Mouse (Mus musculus) spleen, adult 2 months (tissue): ENCODE results near the gene Exoc3. TPM values are rescaled to one million over a fixed set of nuclear protein-coding genes. Genes with fewer than 3 reads are reported as not detected.

Experiments
- DNase-seq, 2 experiments: peaks; one replicate each; pipeline versions ENCODE4 v3.0.0 to v3.0.0-alpha.2; 2012 to 2021; ENCODE audit warnings: low spot score in 2 of 2, low read depth in 1 of 2
- H3K27ac ChIP-seq: fragments of 200-500 bp; 2 replicates; pipeline ENCODE4 v1.5.1; 2012; ENCODE audit warnings: low read length, inconsistent platforms; ENCODE audit not compliant: insufficient read depth
- H3K27me3 ChIP-seq: fragments of 200-500 bp; 2 replicates; pipeline ENCODE4 v1.6.1; 2012; ENCODE audit warnings: mild to moderate bottlenecking, moderate library complexity, low read length, inconsistent platforms; ENCODE audit not compliant: control insufficient read depth, insufficient read depth
- H3K36me3 ChIP-seq: fragments of 200-500 bp; 2 replicates; pipeline ENCODE4 v1.6.1; 2012; ENCODE audit warnings: mild to moderate bottlenecking, low read length, inconsistent platforms; ENCODE audit not compliant: control insufficient read depth, insufficient read depth
- H3K4me1 ChIP-seq: fragments of 200-500 bp; 2 replicates; pipeline ENCODE4 v1.6.1; 2011; ENCODE audit warnings: inconsistent platforms; ENCODE audit not compliant: control insufficient read depth, insufficient read depth, insufficient read length
- H3K4me3 ChIP-seq: fragments of 200-500 bp; 2 replicates; pipeline ENCODE4 v1.5.1; 2011; ENCODE audit warnings: mild to moderate bottlenecking, inconsistent platforms; ENCODE audit not compliant: insufficient read depth, insufficient read length; ENCODE audit errors: extremely low read depth
- CTCF ChIP-seq: fragments of 200-500 bp; IDR thresholded peaks from 2 replicates; pipeline ENCODE4 v1.5.1; 2011; ENCODE audit warnings: mild to moderate bottlenecking, inconsistent platforms; ENCODE audit not compliant: insufficient read depth, insufficient read length, insufficient replicate concordance; ENCODE audit errors: extremely low read depth
- POLR2A ChIP-seq: fragments of 200-500 bp; IDR thresholded peaks from 2 replicates; pipeline ENCODE4 v1.6.1; 2011; ENCODE audit warnings: low read depth, low read length, inconsistent platforms
- WGBS: fragments of 180-500 bp; shearing (Covaris S2); methylation state at CpG from one replicate; pipeline ENCODE4 v1.1.7; 2018; 5-methylcytosine and 5-hydroxymethylcytosine counted together
- polyA plus RNA-seq: library from polyadenylated mRNA; depleted of rRNA; stranded (reverse); fragments of >200 nt; gene quantifications from 2 replicates; pipeline ENCODE4 v1.2.3, GENCODE M21; 2012; rRNA removed

Gene Exoc3
- polyA plus RNA-seq: 21.0 and 21.6 TPM in 2 replicates

DNA sequence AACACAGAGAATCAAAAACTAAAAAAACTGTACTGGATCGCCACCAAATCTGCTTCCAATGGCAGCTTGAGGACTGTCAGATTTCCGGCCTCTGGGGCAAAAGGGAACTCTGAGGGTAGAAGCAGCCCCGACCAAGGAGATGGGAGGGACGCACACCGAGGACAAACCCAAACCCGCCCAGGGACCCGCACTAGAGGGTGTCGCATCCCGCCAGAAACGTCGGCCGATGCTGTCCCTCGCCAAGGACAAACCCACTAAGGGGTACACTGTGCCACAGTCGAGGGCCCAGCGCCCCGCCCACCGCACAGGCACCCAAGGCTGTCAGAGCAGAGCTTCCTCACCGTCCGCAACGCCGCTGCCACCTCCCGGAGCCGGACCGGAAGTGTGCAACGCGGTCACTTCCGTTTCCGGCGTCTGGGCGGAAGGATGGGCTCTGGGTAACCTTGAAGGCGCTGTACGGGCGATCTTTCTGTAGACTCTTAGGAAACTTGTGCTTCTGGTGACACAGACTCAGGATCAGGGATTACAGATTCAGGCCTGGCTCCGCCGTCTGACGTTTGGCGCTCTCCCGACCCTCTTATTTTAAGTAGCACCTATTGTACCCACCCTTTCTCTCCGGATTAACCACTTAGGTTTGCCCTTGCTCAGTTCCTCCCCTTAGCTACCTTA, at the start of gene Exoc3:
Gene Exoc3 (minus strand): TSS at position 416 of the 669 bp plus-strand sequence.
- Histone ChIP-seq H3K27me3 (no peaks in the 10 kb centered on the region), H3K27ac (peak within 1 kb of the TSS; percentile 94), H3K4me1 (no peaks in the 10 kb centered on the region; the same call in 1 of the 2 replicates), H3K4me3 (peak within 1 kb of the TSS; percentile 82), H3K36me3 (peaks cover 10% of the 10 kb centered on the region)
- peak; percentile 78 to 90 for DNase-seq
- no peak for TF ChIP-seq CTCF
- peak; percentile 84 for TF ChIP-seq POLR2A
- under 1% methylated on average over 39 of the region's 39 CpGs for WGBS

DNA sequence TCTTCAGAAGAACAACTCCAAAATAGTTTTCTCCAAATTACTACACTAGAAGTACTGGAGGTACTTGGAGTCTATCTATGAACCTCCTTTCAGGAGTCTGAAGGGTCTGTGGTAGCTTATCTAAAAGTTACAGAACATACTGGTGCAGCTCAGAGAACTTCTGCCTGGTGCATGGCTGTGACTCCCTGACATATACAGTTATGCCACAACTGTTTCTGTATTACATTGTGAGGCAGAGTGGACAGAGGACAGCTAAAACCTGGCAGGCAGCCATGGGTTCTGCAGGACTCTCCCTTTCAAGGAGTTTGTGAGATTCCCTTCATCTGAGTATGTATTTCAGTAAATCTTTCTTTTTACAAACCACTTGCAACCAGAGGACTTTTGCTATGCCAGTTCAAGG, 38.0 kb upstream of the Exoc3 start:
- H3K27ac ChIP-seq: no peak overlapping the region
- H3K4me3 ChIP-seq: no peak overlapping the region
- DNase-seq: no peak
- H3K4me1 ChIP-seq: no peaks in the 10 kb centered on the region
- no peaks in the 10 kb centered on the region for H3K27me3 ChIP-seq
- no peaks in the 10 kb centered on the region for H3K36me3 ChIP-seq
- TF ChIP-seq POLR2A: no peak
- no peak for TF ChIP-seq CTCF

DNA sequence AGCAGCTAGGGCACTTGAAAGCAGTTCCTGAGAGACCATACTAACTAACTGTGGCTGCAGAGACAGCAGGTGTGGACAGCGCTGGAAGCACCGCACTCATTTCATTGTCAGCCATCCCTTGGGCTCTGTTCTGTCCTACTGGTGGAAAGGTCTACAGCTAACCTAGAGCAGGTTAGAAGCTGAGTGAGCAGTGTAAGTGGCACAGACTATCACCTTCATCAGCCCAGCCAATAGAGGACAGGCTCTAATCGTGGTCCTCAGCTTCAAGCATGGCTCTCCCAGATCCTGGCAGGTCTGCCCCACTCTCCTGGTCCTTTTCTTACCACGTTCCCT, 37.3 kb upstream of the Exoc3 start:
- Histone ChIP-seq H3K4me3 (no peak overlapping the region), H3K27me3 (no peaks in the 10 kb centered on the region), H3K36me3 (no peaks in the 10 kb centered on the region), H3K4me1 (no peaks in the 10 kb centered on the region), H3K27ac (no peak overlapping the region)
- 74% methylated on average over 4 of the region's 4 CpGs for WGBS
- TF ChIP-seq CTCF: no peak
- TF ChIP-seq POLR2A: no peak
- no peak for DNase-seq

DNA sequence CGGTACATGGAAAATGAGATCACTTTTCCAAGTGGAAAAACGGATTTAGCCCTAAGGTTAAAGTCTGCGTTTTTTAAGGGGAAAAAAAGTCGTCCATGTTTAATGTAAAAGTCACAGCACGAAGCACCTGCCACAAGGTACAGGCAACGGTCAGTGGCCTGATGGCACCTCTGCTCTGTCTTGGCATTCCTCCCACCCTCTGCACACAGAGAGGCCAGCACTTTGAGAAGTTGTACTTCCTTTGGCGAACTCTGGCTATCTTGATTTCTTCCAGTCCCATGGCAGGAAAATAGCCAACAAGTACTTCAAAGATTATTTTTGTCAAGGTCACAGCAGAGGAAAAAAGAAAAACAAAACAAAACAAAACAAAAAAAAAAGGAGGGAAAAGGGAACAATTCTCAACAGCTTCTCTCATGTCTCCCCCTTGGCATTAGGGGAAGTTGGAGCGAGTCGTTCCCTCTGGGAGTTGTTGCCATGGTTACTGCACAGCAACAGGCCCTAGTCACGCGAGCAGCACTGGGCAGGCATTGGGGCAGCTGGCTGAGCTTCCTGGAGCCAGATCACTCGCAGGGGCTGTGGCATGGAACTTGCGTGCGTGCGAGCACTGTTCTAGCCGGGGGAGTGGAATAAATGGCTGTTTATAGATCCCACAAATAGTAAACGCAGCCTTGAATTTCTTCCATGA, 36.8 kb upstream of the Exoc3 start:
- DNase-seq: no peak
- no peak overlapping the region for H3K27ac ChIP-seq
- H3K4me3 ChIP-seq: no peak overlapping the region
- TF ChIP-seq POLR2A: no peak
- TF ChIP-seq CTCF: no peak
- no peaks in the 10 kb centered on the region for H3K27me3 ChIP-seq
- H3K4me1 ChIP-seq: no peaks in the 10 kb centered on the region
- H3K36me3 ChIP-seq: no peaks in the 10 kb centered on the region
- WGBS: 46% methylated on average over 17 of the region's 17 CpGs

DNA sequence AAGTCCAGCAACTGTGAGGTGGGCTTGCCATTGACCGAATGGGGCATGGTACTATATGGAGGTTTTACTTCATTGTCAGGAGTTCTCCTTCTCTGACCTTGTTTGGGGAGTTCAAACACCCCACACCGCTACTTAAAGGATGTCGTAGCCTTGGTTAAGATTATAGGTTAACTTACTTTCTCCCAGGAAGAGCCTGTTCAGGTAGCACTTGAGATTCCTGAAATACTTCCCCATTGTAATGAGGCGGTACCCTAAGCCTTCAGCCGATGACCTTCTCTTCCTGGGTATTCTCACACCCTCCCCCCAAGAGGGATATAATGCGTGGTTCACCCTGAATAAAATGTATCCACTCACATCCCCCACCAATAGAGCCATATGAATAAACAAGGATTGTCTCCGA, 29.0 kb upstream of the Exoc3 start:
- no peaks in the 10 kb centered on the region for H3K27me3 ChIP-seq
- no peaks in the 10 kb centered on the region for H3K4me1 ChIP-seq
- 89% methylated on average over 7 of the region's 7 CpGs for WGBS
- H3K27ac ChIP-seq: no peak overlapping the region
- no peak overlapping the region for H3K4me3 ChIP-seq
- no peak for TF ChIP-seq CTCF
- TF ChIP-seq POLR2A: no peak
- no peaks in the 10 kb centered on the region for H3K36me3 ChIP-seq
- DNase-seq: no peak

DNA sequence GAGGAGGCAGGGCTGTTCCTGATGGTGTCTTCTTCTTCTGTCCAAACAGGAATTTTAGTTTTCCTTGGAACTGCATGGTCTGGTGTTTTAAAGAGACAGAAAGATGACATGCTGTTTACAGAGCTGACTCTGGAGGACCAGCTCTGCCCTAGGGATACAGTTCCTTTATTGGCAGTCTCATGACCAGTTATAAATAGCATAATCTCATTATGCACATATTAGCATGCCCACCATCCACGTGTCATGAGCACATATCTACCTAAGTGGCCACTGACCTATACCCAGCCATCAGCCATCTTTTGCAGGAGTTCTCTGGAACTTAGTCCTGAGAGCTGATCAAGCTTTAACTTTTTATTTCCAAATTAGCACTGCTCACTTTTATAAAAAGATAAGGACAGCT, 12.1 kb upstream of the Exoc3 start:
- TF ChIP-seq CTCF (no peak), POLR2A (no peak)
- no peaks in the 10 kb centered on the region for H3K27me3 ChIP-seq
- WGBS: 34% methylated on average over 1 of the region's 1 CpGs
- H3K27ac ChIP-seq: no peak overlapping the region
- H3K36me3 ChIP-seq: no peaks in the 10 kb centered on the region
- DNase-seq: no peak
- no peak overlapping the region for H3K4me3 ChIP-seq
- no peaks in the 10 kb centered on the region for H3K4me1 ChIP-seq

DNA sequence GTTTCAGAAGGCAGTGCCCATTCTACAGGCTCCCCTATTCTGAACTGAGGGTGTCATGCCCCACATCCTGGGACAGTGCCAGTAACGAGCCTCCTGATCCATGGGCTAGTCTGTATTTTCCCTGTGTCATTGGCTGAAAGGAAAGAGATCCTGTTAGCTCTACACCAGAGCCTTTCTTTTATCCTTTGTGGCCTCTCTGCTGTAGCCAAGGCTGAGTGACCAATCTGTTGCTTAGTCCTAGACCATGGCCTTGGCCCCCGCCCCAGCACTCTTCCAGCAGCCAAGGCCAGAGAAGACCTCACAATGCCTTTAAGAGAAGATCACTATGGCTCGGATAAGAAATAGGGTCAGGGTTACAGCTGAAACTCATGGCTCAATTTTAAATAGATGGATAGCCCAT, 9.9 kb upstream of the Exoc3 start:
- H3K4me3 ChIP-seq: no peak overlapping the region
- 90% methylated on average over 3 of the region's 3 CpGs for WGBS
- H3K36me3 ChIP-seq: no peaks in the 10 kb centered on the region
- H3K4me1 ChIP-seq: no peaks in the 10 kb centered on the region
- TF ChIP-seq POLR2A (no peak), CTCF (no peak)
- DNase-seq: no peak
- no peak overlapping the region for H3K27ac ChIP-seq
- no peaks in the 10 kb centered on the region for H3K27me3 ChIP-seq
